In genomic region chr3:84582023-84582912, GRCm38 (mm10) we compare ENCODE assay signal across 8 mouse cellular contexts. TPM values are rescaled to one million over a fixed set of nuclear protein-coding genes. Genes with fewer than 3 reads are reported as not detected.
A peak's percentile ranks its signal among the peaks of the same experiment; 100 is the strongest.
DNase-seq lines count a peak whose midpoint lies in the region; ATAC-seq lines count a peak whose summit lies in the region.

Arfip1 (minus strand) TSS chr3:84582625.

- H3K4me1 ChIP-seq in forebrain, embryonic 11.5 days (replicated peaks; ENCODE audit: control insufficient read depth, insufficient read depth, low read length), result peaks cover 4% of the 10 kb centered on the region
- peaks cover 51% of the 10 kb centered on the region for H3K4me1 ChIP-seq in heart, embryonic 16.5 days (ENCODE audit: control insufficient read depth, insufficient read depth, low read length)
- peaks cover 25% of the 10 kb centered on the region for H3K4me1 ChIP-seq in liver, embryonic 15.5 days (replicated peaks)
- H3K4me1 ChIP-seq in neural tube, embryonic 12.5 days, result peaks cover 18% of the 10 kb centered on the region

- peak; percentile 88 to 90 for DNase-seq in CD8-positive naive resting alpha-beta T cell, adult 2 months (ENCODE audit: low read depth in 2 of 2, low spot score in 2 of 2)
- peak; percentile 91 for DNase-seq in c-Kit-positive CD71-negative TER-119-negative erythroid progenitor cells, embryonic 14.5 days (ENCODE audit: low read depth)
- DNase-seq in forebrain, embryonic 11.5 days (ENCODE audit: low spot score), result peak; percentile 99
- peak; percentile 98 to 99 for DNase-seq in kidney, postnatal 36 days
- DNase-seq in telencephalon, adult 2 months (ENCODE audit: low read depth, low spot score), result peak; percentile 88

- H3K9me3 ChIP-seq in forebrain, embryonic 11.5 days (ENCODE audit: control insufficient read depth, low read length), result no peaks in the 10 kb centered on the region
- no peaks in the 10 kb centered on the region for H3K9me3 ChIP-seq in heart, embryonic 16.5 days (replicated peaks; ENCODE audit: control insufficient read depth, low read length)
- H3K9me3 ChIP-seq in liver, embryonic 15.5 days (replicated peaks), result no peaks in the 10 kb centered on the region
- no peaks in the 10 kb centered on the region for H3K9me3 ChIP-seq in neural tube, embryonic 12.5 days

- peak; percentile 99 for ATAC-seq in forebrain, embryonic 11.5 days (replicated peaks; ENCODE audit: low FRiP score)
- peak; percentile 95 for ATAC-seq in heart, embryonic 16.5 days (replicated peaks; ENCODE audit: extremely low read depth, insufficient read depth, low FRiP score)
- peak; percentile 98 for ATAC-seq in liver, embryonic 15.5 days (ENCODE audit: insufficient read depth)
- ATAC-seq in neural tube, embryonic 12.5 days (ENCODE audit: low FRiP score, low read depth), result peak; percentile 100

- H3K4me3 ChIP-seq in forebrain, embryonic 11.5 days (ENCODE audit: low read depth, low read length), result peak within 1 kb of the TSS; percentile 80
- H3K4me3 ChIP-seq in heart, embryonic 16.5 days (ENCODE audit: low read length), result peak within 1 kb of the TSS; percentile 87
- H3K4me3 ChIP-seq in liver, embryonic 15.5 days (replicated peaks), result peak within 1 kb of the TSS; percentile 80
- H3K4me3 ChIP-seq in neural tube, embryonic 12.5 days, result peak within 1 kb of the TSS; percentile 74

- H3K4me2 ChIP-seq in forebrain, embryonic 11.5 days (ENCODE audit: low read depth, low read length, severe bottlenecking), result peak within 1 kb of the TSS; percentile 91
- H3K4me2 ChIP-seq in heart, embryonic 16.5 days (ENCODE audit: low read depth, low read length), result peak within 1 kb of the TSS; percentile 73
- peak within 1 kb of the TSS; percentile 86 for H3K4me2 ChIP-seq in liver, embryonic 15.5 days
- peak within 1 kb of the TSS; percentile 87 for H3K4me2 ChIP-seq in neural tube, embryonic 12.5 days (replicated peaks)

- H3K27me3 ChIP-seq in forebrain, embryonic 11.5 days (ENCODE audit: control insufficient read depth, insufficient read depth, low read length), result no peaks in the 10 kb centered on the region
- no peaks in the 10 kb centered on the region for H3K27me3 ChIP-seq in heart, embryonic 16.5 days (ENCODE audit: control insufficient read depth, insufficient read depth, low read length)
- peaks cover 13% of the 10 kb centered on the region; the same call in 1 of the 2 replicates for H3K27me3 ChIP-seq in liver, embryonic 15.5 days
- H3K27me3 ChIP-seq in neural tube, embryonic 12.5 days (replicated peaks), result no peaks in the 10 kb centered on the region

- H3K36me3 ChIP-seq in forebrain, embryonic 11.5 days (ENCODE audit: control insufficient read depth, insufficient read depth, low read length), result no peaks in the 10 kb centered on the region
- H3K36me3 ChIP-seq in heart, embryonic 16.5 days (ENCODE audit: control insufficient read depth, insufficient read depth), result no peaks in the 10 kb centered on the region
- no peaks in the 10 kb centered on the region for H3K36me3 ChIP-seq in liver, embryonic 15.5 days (replicated peaks)
- H3K36me3 ChIP-seq in neural tube, embryonic 12.5 days, result no peaks in the 10 kb centered on the region

- H3K9ac ChIP-seq in forebrain, embryonic 11.5 days (ENCODE audit: low read length), result peak within 1 kb of the TSS; percentile 77
- H3K9ac ChIP-seq in heart, embryonic 16.5 days (ENCODE audit: low read length), result peak within 1 kb of the TSS; percentile 87
- peak within 1 kb of the TSS; percentile 65 for H3K9ac ChIP-seq in liver, embryonic 15.5 days
- H3K9ac ChIP-seq in neural tube, embryonic 12.5 days, result peak within 1 kb of the TSS; percentile 79

- H3K27ac ChIP-seq in forebrain, embryonic 11.5 days (ENCODE audit: low read depth, low read length), result peak within 1 kb of the TSS; percentile 79
- H3K27ac ChIP-seq in heart, embryonic 16.5 days (ENCODE audit: low read length), result peak within 1 kb of the TSS; percentile 94
- H3K27ac ChIP-seq in liver, embryonic 15.5 days (replicated peaks), result peak within 1 kb of the TSS; percentile 71
- peak within 1 kb of the TSS; percentile 74 for H3K27ac ChIP-seq in neural tube, embryonic 12.5 days

- under 1% methylated on average over 67 of the region's 70 CpGs for WGBS in forebrain, embryonic 11.5 days
- WGBS in heart, embryonic 16.5 days, result under 1% methylated on average over 69 of the region's 70 CpGs
- under 1% methylated on average over 58 of the region's 70 CpGs for WGBS in liver, embryonic 15.5 days (ENCODE audit: insufficient replicate concordance)
- WGBS in neural tube, embryonic 12.5 days, result under 1% methylated on average over 70 of the region's 70 CpGs

RNA-seq across cellular contexts. Expression of gene Arfip1, which starts in this region (rescaled TPM):
- 37.8 and 45.9 TPM in 2 replicates for polyA plus RNA-seq in forebrain, embryonic 11.5 days (2014; fragmentation: Nextera tagmentation; extraction: Ambion mirVana)
- 49.7 and 54.9 TPM in 2 replicates for polyA plus RNA-seq in heart, embryonic 16.5 days (2015; fragmentation: Nextera tagmentation; extraction: Ambion mirVana)
- polyA plus RNA-seq in liver, embryonic 15.5 days (2015; fragmentation: Nextera tagmentation; extraction: Ambion mirVana), result 9.6 and 10.5 TPM in 2 replicates
- 29.0 and 33.5 TPM in 2 replicates for polyA plus RNA-seq in neural tube, embryonic 12.5 days (2016; fragmentation: Nextera tagmentation; extraction: Ambion mirVana)

Comparison
In these comparisons a context has a peak if more than half of its experiments do, and no peak if none do; other contexts are left out.
1. Peak in every context shown above with its lines: DNase-seq, ATAC-seq, H3K4me3 ChIP-seq and H3K27ac ChIP-seq.